Mouse (Mus musculus) limb, embryonic 12.5 days (tissue): ENCODE data around the gene Gm6793. TPM values are rescaled to one million over a fixed set of nuclear protein-coding genes. Genes with fewer than 3 reads are reported as not detected.

ENCODE experiments used
- ATAC-seq: fragments of 200-750 bp; cut with Nextera tagmentation; 2 replicates; pipeline ENCODE4 v1.8.0; 2017; ENCODE audit warnings: low read depth, moderate TSS enrichment; ENCODE audit not compliant: insufficient number of reproducible peaks, insufficient read depth, low FRiP score, low TSS enrichment
- H3K27ac ChIP-seq: fragments of 300-500 bp; sonication (generic); 2 replicates; pipeline ENCODE4 v1.5.1; 2016; ENCODE audit warnings: mild to moderate bottlenecking, moderate library complexity
- H3K27me3 ChIP-seq: fragments of 300-500 bp; sonication (generic); 2 replicates; pipeline ENCODE4 v1.6.1; 2016; ENCODE audit warnings: mild to moderate bottlenecking, moderate library complexity
- H3K36me3 ChIP-seq: fragments of 300-500 bp; sonication (generic); 2 replicates; pipeline ENCODE4 v1.6.1; 2016; ENCODE audit warnings: mild to moderate bottlenecking, moderate library complexity
- H3K4me1 ChIP-seq: fragments of 300-500 bp; sonication (generic); replicated peaks from 2 replicates; pipeline ENCODE4 v1.6.1; 2016
- H3K4me2 ChIP-seq: fragments of 300-500 bp; sonication (generic); 2 replicates; pipeline ENCODE4 v1.6.1; 2016; ENCODE audit warnings: mild to moderate bottlenecking, moderate library complexity
- H3K4me3 ChIP-seq: fragments of 300-500 bp; sonication (generic); replicated peaks from 2 replicates; pipeline ENCODE4 v1.5.1; 2016; ENCODE audit warnings: mild to moderate bottlenecking
- H3K9ac ChIP-seq: fragments of 300-500 bp; sonication (generic); replicated peaks from 2 replicates; pipeline ENCODE4 v1.6.1; 2016; ENCODE audit warnings: mild to moderate bottlenecking, moderate library complexity
- H3K9me3 ChIP-seq: fragments of 300-500 bp; sonication (generic); 2 replicates; pipeline ENCODE4 v1.6.1; 2016; ENCODE audit warnings: mild to moderate bottlenecking, moderate library complexity
- WGBS: fragments of 180-500 bp; shearing (Covaris S2); methylation state at CpG from one replicate; pipeline ENCODE4 v1.1.7; 2016; 5-methylcytosine and 5-hydroxymethylcytosine counted together
- polyA plus RNA-seq: library from polyadenylated mRNA; unstranded; fragments of >200 nt; fragmentation: Nextera tagmentation; extraction: Ambion mirVana; gene quantifications from 2 replicates; pipeline ENCODE4 v1.2.1, GENCODE M21; 2016

Gm6793 gene
- polyA plus RNA-seq, 1 experiment from 2014 or later, result 0.51 TPM

DNA sequence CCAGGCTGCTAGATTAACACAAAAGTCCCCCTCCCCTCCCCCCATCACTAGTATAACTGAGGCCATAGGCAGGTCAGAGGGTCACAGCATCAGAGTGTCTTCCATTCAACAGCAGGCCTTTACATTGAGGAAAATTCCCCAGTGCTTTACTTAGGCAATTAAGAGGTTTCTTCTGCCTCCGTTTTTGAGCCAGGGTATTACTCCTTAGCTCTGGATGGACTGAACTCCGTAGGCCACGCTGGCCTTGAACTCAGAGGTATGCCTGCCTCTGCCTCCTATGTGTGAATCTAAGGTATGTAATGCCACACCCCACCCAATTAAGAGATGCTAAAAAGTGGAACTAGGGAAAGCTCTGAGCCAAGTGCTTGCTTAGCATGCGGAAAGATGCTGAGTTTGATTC, 51.3 kb downstream of the Gm6793 start:
- Histone ChIP-seq H3K4me1 (0 out of 2 replicates have a peak, but pooled peaks cover 3% of the 10 kb centered on the region), H3K27ac (no peak overlapping the region), H3K9me3 (no peaks in the 10 kb centered on the region), H3K9ac (no peak overlapping the region), H3K4me2 (no peak overlapping the region), H3K4me3 (no peak overlapping the region), H3K36me3 (peaks cover 16% of the 10 kb centered on the region; the same call in 1 of the 2 replicates), H3K27me3 (no peaks in the 10 kb centered on the region)
- ATAC-seq, result no peak
- 83% methylated on average over 4 of the region's 4 CpGs for WGBS

Other genes starting within 250 kb of the Gm6793 start
- gene Cfdp1, start 160.7 kb downstream of the Gm6793 start, polyA plus RNA-seq, result 239 and 240 TPM in 2 replicates
- gene Tmem170, start 138.3 kb downstream of the Gm6793 start, polyA plus RNA-seq, result 8.4 and 9.1 TPM in 2 replicates
- gene Chst5, start 104.6 kb downstream of the Gm6793 start, polyA plus RNA-seq, result 3.8 and 4.3 TPM in 2 replicates
- gene Tmem231, start 81.2 kb downstream of the Gm6793 start, polyA plus RNA-seq, result 20.9 and 23.4 TPM in 2 replicates
- 162 and 173 TPM in 2 replicates for gene Gabarapl2, start 74.3 kb downstream of the Gm6793 start, polyA plus RNA-seq
- 13.4 and 13.5 TPM in 2 replicates for gene Adat1, start 22.7 kb downstream of the Gm6793 start, polyA plus RNA-seq
- gene Kars, start 3.7 kb downstream of the Gm6793 start, polyA plus RNA-seq, result 237 and 240 TPM in 2 replicates
- gene Terf2ip, start 3.6 kb downstream of the Gm6793 start, polyA plus RNA-seq, result 29.4 and 30.5 TPM in 2 replicates